Comparison of ENCODE assay signal across 24 mouse cellular contexts in the genomic region with DNA sequence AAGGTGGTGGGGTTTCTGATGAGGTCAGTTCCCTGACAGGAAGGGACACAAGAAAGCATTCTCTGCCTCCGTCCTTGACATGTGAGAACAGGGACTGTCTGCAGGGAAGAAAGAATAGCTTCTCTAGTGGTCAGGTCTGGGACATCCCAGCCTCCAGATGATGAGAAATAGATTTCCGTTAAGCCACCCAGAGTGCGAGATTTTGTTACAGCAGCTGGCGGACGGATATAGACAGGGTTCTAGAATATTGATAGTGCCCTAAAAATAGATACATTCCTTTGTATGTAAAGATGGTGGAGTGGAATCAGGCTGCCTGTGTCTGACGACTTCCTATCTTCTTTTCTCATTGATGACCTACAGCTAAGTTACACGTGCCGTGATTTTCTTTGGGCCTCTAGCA. TPM values are rescaled to one million over a fixed set of nuclear protein-coding genes. Genes with fewer than 3 reads are reported as not detected.
DNase-seq lines count a peak whose midpoint lies in the region; ATAC-seq and TF ChIP-seq lines count a peak whose summit lies in the region.
"Had no signal": no experiment of that assay in that cellular context is flagged by ENCODE, and none has a peak within 500 bp of the region (broad histone marks: within the 10 kb centered on the region; RNA-seq: fewer than 3 reads in every experiment).

No protein-coding gene starts in this region.

- no peak overlapping the region for H3K4me3 ChIP-seq in heart, embryonic 13.5 days
- no peak overlapping the region for H3K4me3 ChIP-seq in heart, postnatal 0 days (ENCODE audit: low read depth, low read length)
- no peak overlapping the region for H3K4me3 ChIP-seq in kidney, embryonic 16.5 days (ENCODE audit: low read length)
- no peak overlapping the region for H3K4me3 ChIP-seq in layer of hippocampus, adult 2 months
- H3K4me3 ChIP-seq: embryonic facial prominence, embryonic 15.5 days; erythroblast, embryonic 14.5 days; forebrain, embryonic 10.5 days; gastrocnemius, adult 2 months had no signal

- H3K4me2 ChIP-seq in heart, embryonic 13.5 days: peak overlapping the region; percentile 45
- H3K4me2 ChIP-seq in heart, postnatal 0 days (ENCODE audit: low read depth, low read length): no peak overlapping the region; the same call in 1 of the 2 replicates
- no peak overlapping the region for H3K4me2 ChIP-seq in kidney, embryonic 16.5 days (replicated peaks; ENCODE audit: low read depth, low read length)
- H3K4me2 ChIP-seq: embryonic facial prominence, embryonic 15.5 days; hindbrain, embryonic 14.5 days had no signal

- H3K27me3 ChIP-seq in heart, embryonic 13.5 days (replicated peaks): no peaks in the 10 kb centered on the region
- H3K27me3 ChIP-seq in heart, postnatal 0 days (ENCODE audit: control insufficient read depth, insufficient read depth, low read length): no peaks in the 10 kb centered on the region
- no peaks in the 10 kb centered on the region for H3K27me3 ChIP-seq in kidney, embryonic 16.5 days (ENCODE audit: insufficient read depth, low read length)
- H3K27me3 ChIP-seq: embryonic facial prominence, embryonic 15.5 days had no signal

- no peaks in the 10 kb centered on the region for H3K9me3 ChIP-seq in heart, embryonic 13.5 days
- H3K9me3 ChIP-seq in heart, postnatal 0 days (replicated peaks; ENCODE audit: control insufficient read depth, low read length): no peaks in the 10 kb centered on the region
- no peaks in the 10 kb centered on the region for H3K9me3 ChIP-seq in kidney, embryonic 16.5 days (ENCODE audit: low read length)
- H3K9me3 ChIP-seq: embryonic facial prominence, embryonic 15.5 days; forebrain, embryonic 10.5 days; G1E had no signal

- peaks cover 3% of the 10 kb centered on the region; the same call in 1 of the 2 replicates for H3K36me3 ChIP-seq in heart, embryonic 13.5 days
- no peaks in the 10 kb centered on the region for H3K36me3 ChIP-seq in heart, postnatal 0 days (replicated peaks; ENCODE audit: control insufficient read depth, insufficient read depth, low read length)
- no peaks in the 10 kb centered on the region for H3K36me3 ChIP-seq in kidney, embryonic 16.5 days (ENCODE audit: insufficient read depth, low read length)
- H3K36me3 ChIP-seq: embryonic facial prominence, embryonic 15.5 days; forebrain, embryonic 10.5 days; G1E had no signal

- ATAC-seq in heart, embryonic 13.5 days (ENCODE audit: extremely low read depth, insufficient number of reproducible peaks, low FRiP score, low TSS enrichment): no peak
- ATAC-seq in heart, postnatal 0 days (ENCODE audit: insufficient read depth, low read depth): no peak
- no peak for ATAC-seq in kidney, embryonic 16.5 days (ENCODE audit: low FRiP score, low TSS enrichment)
- ATAC-seq: forebrain, embryonic 14.5 days; inflammation-experienced regulatory T-cells, adult 6 months; intestine, postnatal 0 days had no signal

- H3K27ac ChIP-seq in heart, embryonic 13.5 days (replicated peaks): peak overlapping the region; percentile 79
- H3K27ac ChIP-seq in heart, postnatal 0 days (ENCODE audit: low read depth): peak overlapping the region; percentile 72
- peak overlapping the region; percentile 8; the same call in 1 of the 2 replicates for H3K27ac ChIP-seq in kidney, embryonic 16.5 days (ENCODE audit: low read length)
- H3K27ac ChIP-seq in layer of hippocampus, adult 2 months: no peak overlapping the region
- H3K27ac ChIP-seq: embryonic facial prominence, embryonic 15.5 days; forebrain, embryonic 10.5 days; gastrocnemius, adult 2 months; hindbrain, embryonic 14.5 days had no signal

- WGBS in heart, embryonic 13.5 days: 22% methylated on average over 8 of the region's 8 CpGs
- 13% methylated on average over 8 of the region's 8 CpGs for WGBS in heart, postnatal 0 days
- 65% methylated on average over 8 of the region's 8 CpGs for whole genome bisulfite sequencing in kidney, embryonic 16.5 days

- peaks cover 90% of the 10 kb centered on the region for H3K4me1 ChIP-seq in heart, embryonic 13.5 days
- H3K4me1 ChIP-seq in heart, postnatal 0 days (ENCODE audit: control insufficient read depth, insufficient read depth): peaks cover 76% of the 10 kb centered on the region
- H3K4me1 ChIP-seq in kidney, embryonic 16.5 days (ENCODE audit: insufficient read depth, low read length): peaks cover 77% of the 10 kb centered on the region

- DNase-seq in heart, adult 8-10 months (ENCODE audit: low spot score): no peak
- no peak for DNase-seq in heart, postnatal 0 days (ENCODE audit: low spot score)
- DNase-seq in heart, postnatal 4 days: no peak
- no peak for DNase-seq in kidney, adult 9 months
- no peak for DNase-seq in layer of hippocampus, adult 2 months (ENCODE audit: low spot score in 2 of 2)
- DNase-seq: adrenal gland, adult 8-10 months; cerebellum, adult 11 months; cerebellum, adult 8-10 months; cerebellum, postnatal 14 days; embryo, embryonic 11 days; gastrocnemius, adult 2 months; gastrocnemius, postnatal 25 days; kidney, adult 8-10 months; kidney, postnatal 10 days had no signal

- H3K9ac ChIP-seq in heart, embryonic 13.5 days: peak overlapping the region; percentile 50
- H3K9ac ChIP-seq in heart, postnatal 0 days (replicated peaks; ENCODE audit: low read depth, low read length): no peak overlapping the region
- H3K9ac ChIP-seq in kidney, embryonic 16.5 days (replicated peaks; ENCODE audit: low read length): no peak overlapping the region
- H3K9ac ChIP-seq: embryonic facial prominence, embryonic 15.5 days; hindbrain, embryonic 14.5 days had no signal

- no peak for TF ChIP-seq EP300 in heart, postnatal 0 days (IDR thresholded peaks at IDR 0.05; ENCODE audit: low read depth)

- TF ChIP-seq CTCF in heart, postnatal 0 days (IDR thresholded peaks at IDR 0.05; ENCODE audit: low read depth): no peak
- TF ChIP-seq CTCF in layer of hippocampus, adult 2 months (conservative IDR thresholded peaks at IDR 0.05): no peak

RNA-seq across cellular contexts. Expression of a gene that starts 10.3 kb away (rescaled TPM):
- polyA plus RNA-seq in heart, embryonic 13.5 days (2015; fragmentation: Nextera tagmentation; extraction: Ambion mirVana): 24.9 and 26.9 TPM in 2 replicates
- 10 to 100 TPM; 16.3 to 21.5 (median 20.7) TPM for total RNA-seq in heart, adult 8-10 months (2022)
- 25.9 and 30.3 TPM in 2 replicates for total RNA-seq in heart, postnatal 0 days (2014; rRNA removed; ENCODE audit: low replicate concordance)
- 13.6 and 14.9 TPM in 2 replicates for polyA plus RNA-seq in heart, postnatal 0 days (2015; fragmentation: Nextera tagmentation; extraction: Ambion mirVana)
- 10 to 100 TPM; 45.2 to 45.9 TPM for total RNA-seq in heart, postnatal 4 days (2021)
- 22.8 and 28.1 TPM in 2 replicates for polyA plus RNA-seq in kidney, embryonic 16.5 days (2015; fragmentation: Nextera tagmentation; extraction: Ambion mirVana)
- 10 to 100 TPM; 25.9 to 30.4 TPM for total RNA-seq in layer of hippocampus, adult 2 months (2021)
- polyA plus RNA-seq: G1E had no signal
